Mouse (Mus musculus) C3H10T1/2 (cell line): ENCODE measurements around the gene Gcm2. TPM values are rescaled to one million over a fixed set of nuclear protein-coding genes. Genes with fewer than 3 reads are reported as not detected.

ENCODE experiments used
- polyA plus RNA-seq, 2 experiments: library from polyadenylated mRNA; unstranded; fragments of >200 nt; fragmentation: generic; extraction: Trizol; gene quantifications; one replicate each; pipeline ENCODE4 v1.2.1; 2012; ENCODE audit warnings: missing spikeins in 2 of 2

The Gcm2 gene
- not detected for polyA plus RNA-seq

GRCm38 (mm10) chr13:41110935-41111334 is at the start of gene Gcm2:
Gene Gcm2, minus strand, starts transcription at chr13:41111035.

DNA sequence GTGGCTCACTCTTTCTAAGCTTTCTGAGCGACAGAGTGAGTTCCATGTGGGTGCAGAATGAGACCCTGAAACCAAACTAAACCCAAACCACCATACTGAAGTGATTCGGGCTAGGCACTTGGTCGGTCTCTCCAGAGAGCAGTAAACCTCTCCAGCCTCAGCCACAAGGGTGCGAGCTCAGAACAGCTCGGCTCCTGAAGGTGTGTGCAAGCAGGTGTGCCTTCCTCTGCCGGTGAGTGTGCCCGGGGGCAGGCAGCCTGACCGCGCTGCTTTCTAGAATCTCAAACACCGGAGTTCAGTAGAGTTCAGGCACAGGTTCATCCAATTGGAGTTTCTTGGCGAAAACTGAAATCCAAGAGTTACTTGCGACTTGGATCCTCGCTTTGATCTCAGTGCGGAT is 3.1 kb upstream of the Gcm2 start, which contains the start of gene Sycp2l:
TSS of gene Sycp2l (plus strand) at position 368 of the 400 bp plus-strand sequence.

GRCm38 (mm10) chr13:41079421-41079780 is 31.4 kb downstream of the Gcm2 start, which contains the start of gene Mak:
Gene Mak, minus strand, starts transcription at chr13:41079706.

Other genes with a start within 250 kb of the Gcm2 start
- gene Pak1ip1, start 110.0 kb downstream of the Gcm2 start, polyA plus RNA-seq = 10 to 100 TPM; 16.2 to 36.5 TPM
- gene Tmem14c, start 94.7 kb downstream of the Gcm2 start, polyA plus RNA-seq = 100 to 1,000 TPM; 182 to 217 TPM
- gene Mak, start 31.3 kb downstream of the Gcm2 start, polyA plus RNA-seq = under 1 TPM in 1 of 2 experiments, not detected in 1; 0.08 TPM
- gene Sycp2l, start 3.3 kb upstream of the Gcm2 start, polyA plus RNA-seq = not detected
- gene Elovl2, start 109.4 kb upstream of the Gcm2 start, polyA plus RNA-seq = not detected
- 1 to 10 TPM in 1 of 2 experiments, under 1 TPM in 1; 0.88 to 5.4 TPM for gene Smim13, start 138.8 kb upstream of the Gcm2 start, polyA plus RNA-seq
- not detected for gene Gm17364, start 162.9 kb upstream of the Gcm2 start, polyA plus RNA-seq